Comparison of ENCODE assay signal across 26 mouse cellular contexts in the genomic region with DNA sequence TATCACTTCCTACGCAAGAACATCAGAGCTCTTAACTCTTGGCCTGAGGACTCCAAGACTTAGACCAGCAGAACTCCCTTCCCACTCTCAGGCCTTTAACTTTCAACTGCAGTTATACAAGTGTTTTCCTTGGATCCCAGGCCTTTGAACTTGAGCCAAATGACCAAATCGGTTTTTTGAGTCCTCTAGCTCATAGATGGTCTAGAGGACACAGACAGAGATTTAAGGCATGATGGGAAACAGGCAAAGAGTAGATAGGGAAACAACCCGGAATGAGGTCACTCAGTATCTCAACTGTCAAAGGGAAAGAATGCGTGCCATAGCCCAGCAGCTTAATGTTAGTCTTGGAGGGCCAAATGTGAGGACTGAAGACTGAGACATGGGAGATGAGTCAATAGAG. TPM values are rescaled to one million over a fixed set of nuclear protein-coding genes. Genes with fewer than 3 reads are reported as not detected.
A peak's percentile ranks its signal among the peaks of the same experiment; 100 is the strongest.
DNase-seq lines count a peak whose midpoint lies in the region; ATAC-seq and TF ChIP-seq lines count a peak whose summit lies in the region.
"Had no signal": no experiment of that assay in that cellular context is flagged by ENCODE, and none has a peak within 500 bp of the region (broad histone marks: within the 10 kb centered on the region; RNA-seq: fewer than 3 reads in every experiment).

No protein-coding gene starts in this region.

- no peak for TF ChIP-seq EP300 in heart, adult 2 months (IDR thresholded peaks at IDR 0.05; ENCODE audit: insufficient read depth, low read depth, low read length)
- TF ChIP-seq EP300 in liver, postnatal 0 days (IDR thresholded peaks at IDR 0.05; ENCODE audit: low read depth) = no peak

- no peak overlapping the region for H3K27ac ChIP-seq in kidney, adult 2 months (ENCODE audit: insufficient read depth, low read depth, low read length)
- peak overlapping the region; percentile 17; the same call in 1 of the 2 replicates for H3K27ac ChIP-seq in heart, adult 2 months
- no peak overlapping the region for H3K27ac ChIP-seq in heart, embryonic 16.5 days (ENCODE audit: low read length)
- H3K27ac ChIP-seq in liver, postnatal 0 days (ENCODE audit: low read depth) = no peak overlapping the region
- H3K27ac ChIP-seq: forebrain, embryonic 13.5 days; hindbrain, embryonic 10.5 days; liver, embryonic 14.5 days; midbrain, embryonic 12.5 days; stomach, embryonic 15.5 days had no signal

- no peaks in the 10 kb centered on the region for H3K9me3 ChIP-seq in heart, embryonic 16.5 days (replicated peaks; ENCODE audit: control insufficient read depth, low read length)
- no peaks in the 10 kb centered on the region for H3K9me3 ChIP-seq in liver, postnatal 0 days (ENCODE audit: low read length)
- H3K9me3 ChIP-seq: forebrain, embryonic 13.5 days; heart, embryonic 13.5 days; hindbrain, embryonic 10.5 days; midbrain, embryonic 12.5 days; stomach, embryonic 15.5 days had no signal

- no peaks in the 10 kb centered on the region for H3K36me3 ChIP-seq in kidney, adult 2 months (ENCODE audit: control insufficient read depth, insufficient read depth, low read length)
- H3K36me3 ChIP-seq in heart, adult 2 months (ENCODE audit: control insufficient read depth, insufficient read depth, low read length) = no peaks in the 10 kb centered on the region
- no peaks in the 10 kb centered on the region for H3K36me3 ChIP-seq in heart, embryonic 16.5 days (ENCODE audit: control insufficient read depth, insufficient read depth)
- no peaks in the 10 kb centered on the region for H3K36me3 ChIP-seq in liver, postnatal 0 days (replicated peaks; ENCODE audit: insufficient read depth, low read length)
- H3K36me3 ChIP-seq: heart, embryonic 13.5 days; hindbrain, embryonic 10.5 days; midbrain, embryonic 12.5 days; stomach, embryonic 15.5 days had no signal

- no peaks in the 10 kb centered on the region for H3K79me2 ChIP-seq in heart, adult 2 months (replicated peaks; ENCODE audit: control insufficient read depth, insufficient read depth, low read length)

- TF ChIP-seq CTCF in kidney, adult 2 months (conservative IDR thresholded peaks at IDR 0.05; ENCODE audit: insufficient read depth, insufficient read length, low read depth, low read length) = no peak
- TF ChIP-seq CTCF in heart, adult 2 months (IDR thresholded peaks at IDR 0.05) = no peak
- TF ChIP-seq CTCF in liver, postnatal 0 days (IDR thresholded peaks at IDR 0.05; ENCODE audit: low read depth) = no peak

- ATAC-seq in heart, embryonic 16.5 days (replicated peaks; ENCODE audit: extremely low read depth, insufficient read depth, low FRiP score) = peak; percentile 28; the same call in 1 of the 2 replicates
- no peak for ATAC-seq in liver, postnatal 0 days
- ATAC-seq: CD4-positive, CD25-positive, alpha-beta regulatory T cell, adult 4 months; forebrain, embryonic 13.5 days; hindbrain, embryonic 16.5 days had no signal

- intact Hi-C loops in heart, adult 2 months (cut with DNase I) = no loop called here

- no peak for TF ChIP-seq POLR2A in kidney, adult 2 months (IDR thresholded peaks at IDR 0.05; ENCODE audit: low read depth, low read length)
- no peak for TF ChIP-seq POLR2A in heart, adult 2 months (IDR thresholded peaks at IDR 0.05; ENCODE audit: insufficient read depth, low read depth, low read length)

- no peak overlapping the region for H3K4me2 ChIP-seq in heart, embryonic 16.5 days (ENCODE audit: low read depth, low read length)
- no peak overlapping the region for H3K4me2 ChIP-seq in liver, postnatal 0 days (ENCODE audit: low read depth, low read length)
- H3K4me2 ChIP-seq: forebrain, embryonic 13.5 days; heart, embryonic 13.5 days; lung, embryonic 14.5 days; midbrain, embryonic 12.5 days; stomach, embryonic 15.5 days had no signal

- no peak overlapping the region for H3K9ac ChIP-seq in heart, adult 2 months (ENCODE audit: low read depth, low read length)
- H3K9ac ChIP-seq in heart, embryonic 16.5 days (ENCODE audit: low read length) = no peak overlapping the region
- no peak overlapping the region for H3K9ac ChIP-seq in liver, postnatal 0 days (replicated peaks)
- H3K9ac ChIP-seq: forebrain, embryonic 13.5 days; heart, embryonic 13.5 days; liver, embryonic 14.5 days; lung, embryonic 14.5 days; midbrain, embryonic 12.5 days; stomach, embryonic 15.5 days had no signal

- no peak overlapping the region for H3K4me3 ChIP-seq in kidney, adult 2 months (ENCODE audit: insufficient read depth, low read depth, low read length)
- no peak overlapping the region for H3K4me3 ChIP-seq in heart, adult 2 months
- no peak overlapping the region for H3K4me3 ChIP-seq in heart, embryonic 16.5 days (ENCODE audit: low read length)
- no peak overlapping the region for H3K4me3 ChIP-seq in liver, postnatal 0 days (ENCODE audit: low read depth, low read length)
- H3K4me3 ChIP-seq: erythroblast, embryonic 14.5 days; forebrain, embryonic 13.5 days; heart, embryonic 13.5 days; hindbrain, embryonic 10.5 days; midbrain, embryonic 12.5 days; stomach, embryonic 15.5 days had no signal

- DNase-seq in kidney, adult 2 months = peak; percentile 24
- no peak for DNase-seq in kidney, postnatal 14 days
- DNase-seq in heart, adult 2 months = peak in 1 of 2 experiments; percentile 41
- peak; percentile 62 for DNase-seq in heart, postnatal 4 days
- no peak for DNase-seq in thymus, postnatal 36 days
- no peak for DNase-seq in liver, postnatal 0 days
- DNase-seq: adrenal gland, adult 2 months; cerebellum, adult 2 months; cerebellum, postnatal 14 days; gastrocnemius, postnatal 10 days; kidney, adult 18-20 months; kidney, postnatal 10 days; layer of hippocampus, adult 9-11 months; liver; lung, embryonic 14.5 days; lung, postnatal 36 days had no signal

- no peaks in the 10 kb centered on the region for H3K27me3 ChIP-seq in kidney, adult 2 months (replicated peaks; ENCODE audit: control insufficient read depth, insufficient read depth, low read length)
- no peaks in the 10 kb centered on the region for H3K27me3 ChIP-seq in heart, adult 2 months (ENCODE audit: control insufficient read depth, insufficient read depth, low read length)
- no peaks in the 10 kb centered on the region for H3K27me3 ChIP-seq in heart, embryonic 16.5 days (ENCODE audit: control insufficient read depth, insufficient read depth, low read length)
- H3K27me3 ChIP-seq in liver, postnatal 0 days (ENCODE audit: insufficient read depth, low read length) = no peaks in the 10 kb centered on the region
- H3K27me3 ChIP-seq: forebrain, embryonic 13.5 days; heart, embryonic 13.5 days; midbrain, embryonic 12.5 days; stomach, embryonic 15.5 days had no signal

- H3K4me1 ChIP-seq in kidney, adult 2 months (ENCODE audit: control insufficient read depth, insufficient read depth, low read length) = no peaks in the 10 kb centered on the region
- peaks cover 2% of the 10 kb centered on the region for H3K4me1 ChIP-seq in heart, adult 2 months (ENCODE audit: control insufficient read depth, insufficient read depth, low read length)
- H3K4me1 ChIP-seq in heart, embryonic 16.5 days (ENCODE audit: control insufficient read depth, insufficient read depth, low read length) = no peaks in the 10 kb centered on the region
- H3K4me1 ChIP-seq in liver, postnatal 0 days (ENCODE audit: insufficient read depth) = no peaks in the 10 kb centered on the region
- H3K4me1 ChIP-seq: stomach, embryonic 15.5 days had no signal

- WGBS in kidney, adult 2 months = 72% methylated on average over 4 of the region's 4 CpGs
- WGBS in heart, adult 2 months = 51% methylated on average over 4 of the region's 4 CpGs
- WGBS in heart, embryonic 16.5 days = 39% methylated on average over 4 of the region's 4 CpGs
- 64% methylated on average over 4 of the region's 4 CpGs for WGBS in liver, postnatal 0 days (ENCODE audit: insufficient replicate concordance)

RNA-seq across cellular contexts. Expression of a gene that starts 42.1 kb away (rescaled TPM):
- 4.7 and 5.2 TPM in 2 replicates for polyA plus RNA-seq in kidney, adult 2 months (2012; rRNA removed)
- total RNA-seq in heart, adult 2 months (2021) = 10 to 100 TPM; 67.2 to 77.6 TPM
- 13.1 and 23.9 TPM in 2 replicates for polyA plus RNA-seq in heart, adult 2 months (2012; rRNA removed)
- 21.6 and 21.7 TPM in 2 replicates for polyA plus RNA-seq in heart, embryonic 16.5 days (2015; fragmentation: Nextera tagmentation; extraction: Ambion mirVana)
- 10 to 100 TPM; 88.8 to 92.1 TPM for total RNA-seq in heart, postnatal 4 days (2021)
- polyA plus RNA-seq in liver, postnatal 0 days (2015; fragmentation: Nextera tagmentation; extraction: Ambion mirVana) = 3.6 and 4.5 TPM in 2 replicates

Comparison
In these comparisons a context has a peak if more than half of its experiments do, and no peak if none do; other contexts are left out.
1. DNase-seq: peak in kidney, adult 2 months (single experiment) and heart, postnatal 4 days (single experiment); none in kidney, postnatal 14 days (single experiment), thymus, postnatal 36 days (0 of 2) and liver, postnatal 0 days (single experiment).